Mouse (Mus musculus) heart, adult 2 months (tissue): ENCODE measurements at regions not wholly inside any gene's neighbourhood (a gene's known extent, or its start where the extent isn't known, plus 50 kb on each side); places are given as distances from the start of the nearest gene placed in this dataset.

ENCODE experiments used
- CTCF ChIP-seq: fragments of 200-600 bp; IDR thresholded peaks from 2 replicates; pipeline ENCODE4 v1.8.1; 2022; ENCODE audit warnings: antibody characterized with exemption, mild to moderate bottlenecking, moderate library complexity
- EP300 ChIP-seq: fragments of 200-500 bp; IDR thresholded peaks from 2 replicates; pipeline ENCODE4 v1.6.1; 2011; ENCODE audit warnings: low read depth, low read length, control low read depth; ENCODE audit not compliant: insufficient read depth

- TF ChIP-seq CTCF = no peak
- no peak for TF ChIP-seq EP300
These were observed 419.2 kb upstream of the Tusc1 start for GRCm38 (mm10) chr4:93754497-93754896.
